15 mouse cellular contexts compared by ENCODE assay signal in genomic region chr4:127846321-127846720, GRCm38 (mm10).
"Had no signal": no experiment of that assay in that cellular context is flagged by ENCODE, and none has a peak within 500 bp of the region (broad histone marks: within the 10 kb centered on the region; RNA-seq: fewer than 3 reads in every experiment).

No protein-coding gene starts in this region.

- H3K27me3 ChIP-seq: kidney, embryonic 15.5 days; liver, embryonic 15.5 days; midbrain, embryonic 12.5 days; neural tube, embryonic 15.5 days; stomach, embryonic 15.5 days had no signal

- H3K27ac ChIP-seq: kidney, embryonic 15.5 days; left cerebral cortex, adult 2 months; limb, embryonic 10.5 days; liver, embryonic 15.5 days; midbrain, embryonic 12.5 days; neural tube, embryonic 15.5 days; stomach, embryonic 15.5 days had no signal

- H3K9me3 ChIP-seq: kidney, embryonic 15.5 days; limb, embryonic 10.5 days; liver, embryonic 15.5 days; midbrain, embryonic 12.5 days; neural tube, embryonic 15.5 days; stomach, embryonic 15.5 days had no signal

- H3K4me2 ChIP-seq: kidney, embryonic 15.5 days; liver, embryonic 11.5 days; liver, embryonic 15.5 days; midbrain, embryonic 12.5 days; neural tube, embryonic 15.5 days; stomach, embryonic 15.5 days had no signal

- H3K36me3 ChIP-seq: kidney, embryonic 15.5 days; limb, embryonic 10.5 days; liver, embryonic 15.5 days; midbrain, embryonic 12.5 days; neural tube, embryonic 15.5 days; stomach, embryonic 15.5 days had no signal

- ATAC-seq: lung, postnatal 0 days had no signal

- DNase-seq: kidney, adult 2 months; kidney, postnatal 14 days; lung, adult 2 months; lung, postnatal 36 days; thymus, postnatal 36 days had no signal

- H3K9ac ChIP-seq: kidney, embryonic 15.5 days; liver, embryonic 15.5 days; midbrain, embryonic 12.5 days; neural tube, embryonic 15.5 days; stomach, embryonic 15.5 days had no signal

- H3K4me1 ChIP-seq: kidney, embryonic 15.5 days; limb, embryonic 10.5 days; liver, embryonic 15.5 days; stomach, embryonic 15.5 days had no signal

- H3K4me3 ChIP-seq: kidney, embryonic 15.5 days; left cerebral cortex, adult 2 months; limb, embryonic 10.5 days; liver, embryonic 15.5 days; midbrain, embryonic 12.5 days; myocyte; neural tube, embryonic 15.5 days; stomach, embryonic 15.5 days had no signal
